Comparison of ENCODE assay signal across 10 mouse cellular contexts in the genomic region with DNA sequence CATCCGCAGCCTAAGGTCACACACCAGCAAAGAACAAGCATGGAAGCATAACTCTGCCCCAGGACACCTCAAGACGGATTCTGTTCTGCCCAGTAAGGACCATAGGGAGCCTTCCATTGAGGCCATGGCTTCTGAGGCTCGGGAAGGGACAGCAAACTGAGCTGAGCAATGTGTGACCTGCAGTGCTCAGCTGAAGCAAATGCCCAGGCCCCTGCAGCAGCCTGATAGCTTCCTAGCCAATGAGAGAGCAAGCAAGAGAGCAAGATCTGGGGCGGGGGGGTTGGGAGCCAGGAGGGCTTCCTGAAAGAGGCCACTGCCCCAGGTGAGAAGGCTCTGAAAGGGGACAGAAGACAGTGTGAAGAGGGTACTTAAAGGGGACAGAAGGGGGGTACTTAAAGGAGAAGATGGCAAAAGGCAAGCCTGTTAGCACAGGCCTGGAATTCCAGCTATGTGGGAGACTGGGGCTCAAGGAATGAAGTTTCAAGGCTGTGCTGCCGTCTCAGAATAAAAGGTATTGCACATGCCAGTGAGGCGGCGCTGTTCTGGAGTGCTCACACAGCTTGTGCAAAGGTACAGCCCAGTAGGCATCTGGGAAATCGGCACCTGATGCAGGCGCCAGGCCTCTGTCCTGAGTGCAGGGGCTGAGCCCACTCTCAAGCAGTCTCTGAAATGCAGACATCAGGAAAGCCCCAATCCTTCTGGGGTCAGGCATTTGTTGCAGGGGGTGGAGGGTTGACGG.
DNase-seq lines count a peak whose midpoint lies in the region; ATAC-seq and TF ChIP-seq lines count a peak whose summit lies in the region.
"Had no signal": no experiment of that assay in that cellular context is flagged by ENCODE, and none has a peak within 500 bp of the region (broad histone marks: within the 10 kb centered on the region; RNA-seq: fewer than 3 reads in every experiment).

No protein-coding gene starts in this region.

- WGBS in heart, embryonic 14.5 days: 39% methylated on average over 10 of the region's 10 CpGs
- WGBS in embryonic facial prominence, embryonic 11.5 days: 51% methylated on average over 10 of the region's 10 CpGs
- 51% methylated on average over 10 of the region's 10 CpGs for WGBS in intestine, postnatal 0 days
- WGBS in lung, postnatal 0 days: 41% methylated on average over 10 of the region's 10 CpGs

- H3K4me3 ChIP-seq in heart, embryonic 14.5 days (ENCODE audit: control insufficient read depth in 1 of 2, insufficient read depth in 1 of 2, low read depth in 1 of 2, low read length in 2 of 2): no peak overlapping the region
- H3K4me3 ChIP-seq in embryonic facial prominence, embryonic 11.5 days (ENCODE audit: low read depth, low read length): no peak overlapping the region
- H3K4me3 ChIP-seq in intestine, postnatal 0 days (ENCODE audit: low read depth, low read length): no peak overlapping the region
- H3K4me3 ChIP-seq in lung, postnatal 0 days (ENCODE audit: low read depth, low read length): no peak overlapping the region
- H3K4me3 ChIP-seq in left cerebral cortex, adult 2 months: no peak overlapping the region
- H3K4me3 ChIP-seq: neural tube, embryonic 12.5 days had no signal

- 0 out of 2 replicates have a peak, but pooled peaks cover 4% of the 10 kb centered on the region for H3K36me3 ChIP-seq in heart, embryonic 14.5 days (ENCODE audit: control insufficient read depth, insufficient read depth, low read length)
- H3K36me3 ChIP-seq in embryonic facial prominence, embryonic 11.5 days (replicated peaks; ENCODE audit: control insufficient read depth, insufficient read depth, low read depth, low read length): no peaks in the 10 kb centered on the region
- H3K36me3 ChIP-seq in intestine, postnatal 0 days (ENCODE audit: control insufficient read depth, insufficient read depth): no peaks in the 10 kb centered on the region
- no peaks in the 10 kb centered on the region for H3K36me3 ChIP-seq in lung, postnatal 0 days (ENCODE audit: insufficient read depth, low read length)
- H3K36me3 ChIP-seq: neural tube, embryonic 12.5 days had no signal

- H3K27me3 ChIP-seq in heart, embryonic 14.5 days (ENCODE audit: control insufficient read depth, insufficient read depth, low read length): no peaks in the 10 kb centered on the region
- H3K27me3 ChIP-seq in embryonic facial prominence, embryonic 11.5 days (ENCODE audit: control insufficient read depth, insufficient read depth, low read length): no peaks in the 10 kb centered on the region
- no peaks in the 10 kb centered on the region for H3K27me3 ChIP-seq in intestine, postnatal 0 days (replicated peaks; ENCODE audit: control insufficient read depth, insufficient read depth, low read length)
- no peaks in the 10 kb centered on the region for H3K27me3 ChIP-seq in lung, postnatal 0 days (replicated peaks; ENCODE audit: insufficient read depth, low read length)
- H3K27me3 ChIP-seq: neural tube, embryonic 12.5 days had no signal

- peak; percentile 43 for TF ChIP-seq CTCF in intestine, postnatal 0 days (IDR thresholded peaks at IDR 0.05; ENCODE audit: low read depth)
- peak; percentile 63 for TF ChIP-seq CTCF in lung, postnatal 0 days (IDR thresholded peaks at IDR 0.05)
- no peak for TF ChIP-seq CTCF in left cerebral cortex, adult 2 months (IDR thresholded peaks at IDR 0.05)

- H3K4me2 ChIP-seq in heart, embryonic 14.5 days (ENCODE audit: low read length): peak overlapping the region; percentile 6; the same call in 1 of the 2 replicates
- no peak overlapping the region for H3K4me2 ChIP-seq in embryonic facial prominence, embryonic 11.5 days (ENCODE audit: low read depth, low read length)
- 0 out of 2 replicates have a peak overlapping the region, but pooled peaks have one; percentile 17 for H3K4me2 ChIP-seq in intestine, postnatal 0 days (replicated peaks; ENCODE audit: low read depth)
- H3K4me2 ChIP-seq in lung, postnatal 0 days (replicated peaks; ENCODE audit: low read depth, low read length): 0 out of 2 replicates have a peak overlapping the region, but pooled peaks have one; percentile 3
- H3K4me2 ChIP-seq: neural tube, embryonic 12.5 days had no signal

- peak overlapping the region; percentile 55 for H3K9ac ChIP-seq in heart, embryonic 14.5 days (ENCODE audit: low read length)
- H3K9ac ChIP-seq in embryonic facial prominence, embryonic 11.5 days (replicated peaks; ENCODE audit: low read length): no peak overlapping the region
- H3K9ac ChIP-seq in intestine, postnatal 0 days (ENCODE audit: low read depth, low read length): no peak overlapping the region
- no peak overlapping the region for H3K9ac ChIP-seq in lung, postnatal 0 days (replicated peaks; ENCODE audit: low read depth)
- H3K9ac ChIP-seq: liver, embryonic 14.5 days; neural tube, embryonic 12.5 days had no signal

- peak overlapping the region; percentile 33 to 83; a peak in 3 of 4 replicates for H3K27ac ChIP-seq in heart, embryonic 14.5 days (replicated peaks in 1 of 2; ENCODE audit: control insufficient read depth in 1 of 2, insufficient read depth in 1 of 2, low read depth in 2 of 2, low read length in 2 of 2)
- H3K27ac ChIP-seq in embryonic facial prominence, embryonic 11.5 days (replicated peaks; ENCODE audit: low read depth, low read length): no peak overlapping the region; the same call in 1 of the 2 replicates
- H3K27ac ChIP-seq in intestine, postnatal 0 days (ENCODE audit: low read depth, low read length): peak overlapping the region; percentile 70
- H3K27ac ChIP-seq in lung, postnatal 0 days (ENCODE audit: low read length): peak overlapping the region; percentile 97
- no peak overlapping the region for H3K27ac ChIP-seq in left cerebral cortex, adult 2 months
- H3K27ac ChIP-seq: liver, embryonic 14.5 days; neural tube, embryonic 12.5 days had no signal

- peak; percentile 79 for TF ChIP-seq EP300 in lung, postnatal 0 days (IDR thresholded peaks at IDR 0.05)

- H3K4me1 ChIP-seq in heart, embryonic 14.5 days (ENCODE audit: control insufficient read depth in 2 of 2, insufficient read depth in 2 of 2, low read length in 2 of 2): peaks cover 83 to 99% of the 10 kb centered on the region in 2 experiments
- peaks cover 19% of the 10 kb centered on the region for H3K4me1 ChIP-seq in embryonic facial prominence, embryonic 11.5 days (ENCODE audit: control insufficient read depth, insufficient read depth, low read length)
- H3K4me1 ChIP-seq in intestine, postnatal 0 days (replicated peaks; ENCODE audit: control insufficient read depth, insufficient read depth, low read length): peaks cover 8% of the 10 kb centered on the region
- peaks cover 67% of the 10 kb centered on the region for H3K4me1 ChIP-seq in lung, postnatal 0 days (ENCODE audit: insufficient read depth, low read depth, low read length)

- no peaks in the 10 kb centered on the region for H3K9me3 ChIP-seq in heart, embryonic 14.5 days (ENCODE audit: control insufficient read depth, low read length)
- no peaks in the 10 kb centered on the region for H3K9me3 ChIP-seq in embryonic facial prominence, embryonic 11.5 days (replicated peaks; ENCODE audit: control insufficient read depth, low read length)
- no peaks in the 10 kb centered on the region for H3K9me3 ChIP-seq in intestine, postnatal 0 days (ENCODE audit: control insufficient read depth)
- H3K9me3 ChIP-seq in lung, postnatal 0 days (ENCODE audit: low read length): no peaks in the 10 kb centered on the region
- H3K9me3 ChIP-seq: neural tube, embryonic 12.5 days had no signal

- no peak for DNase-seq in heart, postnatal 14 days
- DNase-seq in embryonic facial prominence, embryonic 11.5 days (ENCODE audit: low spot score): peak; percentile 57
- peak; percentile 80 for DNase-seq in lung, postnatal 0 days (ENCODE audit: low spot score)
- DNase-seq in right cerebral cortex, adult 18-20 months: no peak
- no peak for DNase-seq in left cerebral cortex, adult 2 months (ENCODE audit: extremely low spot score in 1 of 2, low spot score in 2 of 2)
- no peak for DNase-seq in cerebellum, adult 8-10 months

- ATAC-seq in heart, embryonic 14.5 days (ENCODE audit: insufficient number of reproducible peaks, insufficient read depth, low FRiP score, low read depth): no peak
- no peak for ATAC-seq in embryonic facial prominence, embryonic 11.5 days (replicated peaks; ENCODE audit: insufficient number of reproducible peaks, low FRiP score, low TSS enrichment, low read depth)
- no peak for ATAC-seq in intestine, postnatal 0 days
- peak; percentile 16 for ATAC-seq in lung, postnatal 0 days

- intact Hi-C loops in heart, postnatal 14 days (cut with DNase I): loop anchor here (2.0 kb wide), 1 partner anchor 20 kb away; no protein-coding TSS in a partner anchor
- intact Hi-C loops in left cerebral cortex, adult 2 months (cut with DNase I): no loop called here

Comparison
In these comparisons a context has a peak if more than half of its experiments do, and no peak if none do; other contexts are left out.
1. H3K27ac ChIP-seq: peak in heart, embryonic 14.5 days (2 of 2), intestine, postnatal 0 days (single experiment) and lung, postnatal 0 days (single experiment); none in embryonic facial prominence, embryonic 11.5 days (single experiment) and left cerebral cortex, adult 2 months (single experiment).
2. DNase-seq: peak in embryonic facial prominence, embryonic 11.5 days (single experiment) and lung, postnatal 0 days (single experiment); none in heart, postnatal 14 days (0 of 2), right cerebral cortex, adult 18-20 months (single experiment), left cerebral cortex, adult 2 months (0 of 2) and cerebellum, adult 8-10 months (single experiment).